8 mouse cellular contexts compared by ENCODE assay signal in the genomic region with DNA sequence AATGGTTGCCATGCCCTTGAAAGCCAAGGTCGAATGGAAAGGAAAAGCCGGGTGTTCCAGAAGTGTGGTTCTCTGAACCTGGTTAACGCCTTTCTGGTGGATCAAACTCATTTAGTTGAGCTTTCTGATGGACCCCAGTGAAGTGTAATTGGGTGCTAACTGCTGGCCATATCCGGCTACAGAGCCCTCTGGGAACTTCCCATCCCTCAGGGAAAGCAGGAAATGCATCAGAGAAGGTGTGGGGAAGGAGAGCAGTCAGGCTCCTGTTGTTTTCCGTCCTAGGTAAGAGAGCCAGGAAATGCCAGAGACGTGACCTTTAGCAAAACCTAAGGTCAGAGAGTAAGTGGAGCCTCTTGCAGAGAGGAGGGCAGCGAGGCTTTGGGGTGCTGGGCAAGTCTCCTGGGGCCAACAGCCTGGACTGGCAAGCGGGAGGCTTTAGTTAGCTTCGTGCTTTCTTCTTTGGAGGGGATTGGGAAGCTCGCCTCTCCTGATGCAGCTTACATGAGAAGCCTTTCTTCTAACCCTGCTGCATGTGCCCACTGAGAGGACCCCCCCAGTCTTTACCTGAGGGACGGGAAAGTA. TPM values are rescaled to one million over a fixed set of nuclear protein-coding genes. Genes with fewer than 3 reads are reported as not detected.
DNase-seq lines count a peak whose midpoint lies in the region; ATAC-seq and TF ChIP-seq lines count a peak whose summit lies in the region.

No protein-coding gene starts in this region.

- H3K4me3 ChIP-seq in lung, embryonic 15.5 days, result no peak overlapping the region
- no peak overlapping the region for H3K4me3 ChIP-seq in kidney, embryonic 14.5 days (ENCODE audit: low read length)
- no peak overlapping the region for H3K4me3 ChIP-seq in olfactory bulb, adult 2 months (ENCODE audit: insufficient read depth, low read depth, low read length)

- TF ChIP-seq POLR2A in olfactory bulb, adult 2 months (IDR thresholded peaks at IDR 0.05; ENCODE audit: insufficient read depth, low read depth, low read length), result no peak

- no peaks in the 10 kb centered on the region for H3K27me3 ChIP-seq in lung, embryonic 15.5 days
- H3K27me3 ChIP-seq in kidney, embryonic 14.5 days (ENCODE audit: control insufficient read depth, insufficient read depth, low read length), result no peaks in the 10 kb centered on the region

- DNase-seq in adrenal gland, postnatal 10 days, result peak; percentile 33
- DNase-seq in adrenal gland, adult 2 months, result no peak
- no peak for DNase-seq in lung, postnatal 10 days
- no peak for DNase-seq in layer of hippocampus, adult 9-10 months (ENCODE audit: low spot score)
- no peak for DNase-seq in layer of hippocampus, adult 8-10 months (ENCODE audit: low spot score in 2 of 2)

- TF ChIP-seq CTCF in olfactory bulb, adult 2 months (IDR thresholded peaks at IDR 0.05; ENCODE audit: insufficient read depth, low read depth, low read length), result no peak

- no peak for ATAC-seq in lung, embryonic 15.5 days (ENCODE audit: borderline replicate concordance, extremely low read depth, low FRiP score, low TSS enrichment)
- no peak for ATAC-seq in kidney, embryonic 14.5 days (ENCODE audit: low FRiP score, low TSS enrichment)

- peaks cover 29% of the 10 kb centered on the region for H3K36me3 ChIP-seq in lung, embryonic 15.5 days
- peaks cover 29% of the 10 kb centered on the region for H3K36me3 ChIP-seq in kidney, embryonic 14.5 days (ENCODE audit: control insufficient read depth, insufficient read depth, low read length)

- H3K4me1 ChIP-seq in lung, embryonic 15.5 days, result peaks cover 40% of the 10 kb centered on the region
- peaks cover 23% of the 10 kb centered on the region for H3K4me1 ChIP-seq in kidney, embryonic 14.5 days (ENCODE audit: control insufficient read depth, insufficient read depth, low read length)
- H3K4me1 ChIP-seq in olfactory bulb, adult 2 months (ENCODE audit: control insufficient read depth, insufficient read depth, low read length), result peaks cover 35% of the 10 kb centered on the region

- no peaks in the 10 kb centered on the region for H3K9me3 ChIP-seq in lung, embryonic 15.5 days
- peaks cover 2% of the 10 kb centered on the region; the same call in 1 of the 2 replicates for H3K9me3 ChIP-seq in kidney, embryonic 14.5 days (ENCODE audit: control insufficient read depth, low read length)

- H3K4me2 ChIP-seq in lung, embryonic 15.5 days, result no peak overlapping the region
- H3K4me2 ChIP-seq in kidney, embryonic 14.5 days (replicated peaks; ENCODE audit: low read depth, low read length), result no peak overlapping the region

- H3K9ac ChIP-seq in lung, embryonic 15.5 days, result no peak overlapping the region
- H3K9ac ChIP-seq in kidney, embryonic 14.5 days (ENCODE audit: low read depth, low read length), result no peak overlapping the region

- 64% methylated on average over 11 of the region's 11 CpGs for WGBS in lung, embryonic 15.5 days
- 57% methylated on average over 11 of the region's 11 CpGs for WGBS in kidney, embryonic 14.5 days
- WGBS in olfactory bulb, adult 2 months, result 84% methylated on average over 11 of the region's 11 CpGs

- H3K27ac ChIP-seq in lung, embryonic 15.5 days, result peak overlapping the region; percentile 75
- peak overlapping the region; percentile 62 for H3K27ac ChIP-seq in kidney, embryonic 14.5 days (ENCODE audit: low read depth, low read length)
- peak overlapping the region; percentile 2; the same call in 1 of the 2 replicates for H3K27ac ChIP-seq in olfactory bulb, adult 2 months (ENCODE audit: insufficient read depth, low read depth, low read length)

RNA-seq across cellular contexts. Expression of a gene that starts 32.5 kb away (rescaled TPM):
- total RNA-seq in adrenal gland, postnatal 10 days (2021), result 100 to 1,000 TPM; 101 to 113 TPM
- total RNA-seq in adrenal gland, adult 2 months (2021), result 100 to 1,000 TPM; 117 to 175 TPM
- 140 and 161 TPM in 2 replicates for polyA plus RNA-seq in adrenal gland, adult 2 months (2012; rRNA removed)
- polyA plus RNA-seq in lung, embryonic 15.5 days (2015; fragmentation: Nextera tagmentation; extraction: Ambion mirVana), result 68.9 and 73.9 TPM in 2 replicates
- 30.2 and 36.5 TPM in 2 replicates for polyA plus RNA-seq in kidney, embryonic 14.5 days (2014; fragmentation: Nextera tagmentation; extraction: Ambion mirVana)
- polyA plus RNA-seq in olfactory bulb, adult 2 months (2012; ENCODE audit: insufficient read depth, insufficient read length, low replicate concordance, missing spikeins), result not detected in 2 replicates
- total RNA-seq in layer of hippocampus, adult 8-10 months (2022), result 100 to 1,000 TPM; 221 to 238 (median 233) TPM

Comparison
In these comparisons a context has a peak if more than half of its experiments do, and no peak if none do; other contexts are left out.
1. H3K27ac ChIP-seq: peak in every context shown above with its lines; median percentile 75 in lung, embryonic 15.5 days; 62 in kidney, embryonic 14.5 days; 2 in olfactory bulb, adult 2 months.